Mouse (Mus musculus) kidney, embryonic 15.5 days (tissue): ENCODE results near the gene Cbx1. TPM values are rescaled to one million over a fixed set of nuclear protein-coding genes. Genes with fewer than 3 reads are reported as not detected.
"Not testable (repeated sequence)": the region's sequence is repeated elsewhere in the genome, so short reads cannot be mapped to it uniquely, and the experiment has no call there.

Experiments used
- ATAC-seq: fragments of 200-750 bp; cut with Nextera tagmentation; replicated peaks from 2 replicates; pipeline ENCODE4 v1.8.0; 2017; ENCODE audit warnings: moderate TSS enrichment; ENCODE audit not compliant: low FRiP score
- H3K27ac ChIP-seq: fragments of 300-500 bp; sonication (generic); 2 replicates; pipeline ENCODE4 v1.5.1; 2015; ENCODE audit warnings: mild to moderate bottlenecking, inconsistent platforms
- H3K27me3 ChIP-seq: fragments of 300-500 bp; sonication (generic); 2 replicates; pipeline ENCODE4 v1.6.1; 2015; ENCODE audit warnings: inconsistent platforms
- H3K36me3 ChIP-seq: fragments of 300-500 bp; sonication (generic); 2 replicates; pipeline ENCODE4 v1.6.1; 2015; ENCODE audit warnings: inconsistent platforms
- H3K4me1 ChIP-seq: fragments of 300-500 bp; sonication (generic); 2 replicates; pipeline ENCODE4 v1.6.1; 2015; ENCODE audit warnings: inconsistent platforms
- H3K4me2 ChIP-seq: fragments of 300-500 bp; sonication (generic); 2 replicates; pipeline ENCODE4 v1.6.1; 2015; ENCODE audit warnings: moderate library complexity, mild to moderate bottlenecking, inconsistent platforms
- H3K4me3 ChIP-seq: fragments of 300-500 bp; sonication (generic); replicated peaks from 2 replicates; pipeline ENCODE4 v1.5.1; 2015; ENCODE audit warnings: mild to moderate bottlenecking, inconsistent platforms
- H3K9ac ChIP-seq: fragments of 300-500 bp; sonication (generic); 2 replicates; pipeline ENCODE4 v1.6.1; 2015; ENCODE audit warnings: mild to moderate bottlenecking, inconsistent platforms
- H3K9me3 ChIP-seq: fragments of 300-500 bp; sonication (generic); replicated peaks from 2 replicates; pipeline ENCODE4 v1.6.1; 2016; ENCODE audit warnings: inconsistent platforms
- WGBS: fragments of 180-500 bp; shearing (Covaris S2); methylation state at CpG from one replicate; pipeline ENCODE4 v1.1.7; 2015; ENCODE audit warnings: mixed read lengths; 5-methylcytosine and 5-hydroxymethylcytosine counted together
- microRNA counts: library from miRNA; unstranded; fragments of <30 nt; microRNA quantifications from one replicate; lab custom pipeline; 2016
- microRNA-seq: library from miRNA; unstranded; fragments of <30 nt; microRNA quantifications from one replicate; pipeline ENCODE4, GENCODE M21; 2016
- polyA plus RNA-seq: library from polyadenylated mRNA; unstranded; fragments of >200 nt; fragmentation: Nextera tagmentation; extraction: Ambion mirVana; gene quantifications from 2 replicates; pipeline ENCODE4 v1.2.1, GENCODE M21; 2015

The Cbx1 gene
- polyA plus RNA-seq, 1 experiment from 2014 or later: 136 TPM

DNA sequence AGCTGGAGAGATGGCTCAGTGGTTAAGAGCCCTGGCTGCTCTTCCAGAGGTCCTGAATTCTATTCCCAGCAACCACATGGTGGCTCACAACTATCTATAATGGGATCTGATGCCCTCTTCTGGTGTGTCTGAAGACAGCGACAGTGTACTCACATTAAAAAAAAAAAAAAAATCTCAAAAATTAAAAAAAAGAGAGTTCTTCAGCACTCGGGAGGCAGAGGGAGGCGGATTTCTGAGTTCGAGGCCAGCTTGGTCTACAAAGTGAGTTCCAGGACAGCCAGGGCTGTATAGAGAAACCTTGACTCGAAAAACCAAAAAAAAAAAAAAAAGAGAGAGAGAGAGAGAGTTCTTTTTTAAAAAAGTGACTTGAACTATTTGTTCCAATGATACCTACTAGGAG, 60.2 kb downstream of the Cbx1 start:
- H3K36me3 ChIP-seq, H3K9me3 ChIP-seq, H3K27me3 ChIP-seq, ATAC-seq, H3K9ac ChIP-seq: not testable (repeated sequence)
- WGBS: 73% methylated on average over 5 of the region's 5 CpGs
- Histone ChIP-seq H3K4me2 (peak overlapping the region; percentile 88), H3K4me1 (peaks cover 19% of the 10 kb centered on the region), H3K27ac (peak overlapping the region; percentile 45; the same call in 1 of the 2 replicates), H3K4me3 (peak overlapping the region; percentile 59)

DNA sequence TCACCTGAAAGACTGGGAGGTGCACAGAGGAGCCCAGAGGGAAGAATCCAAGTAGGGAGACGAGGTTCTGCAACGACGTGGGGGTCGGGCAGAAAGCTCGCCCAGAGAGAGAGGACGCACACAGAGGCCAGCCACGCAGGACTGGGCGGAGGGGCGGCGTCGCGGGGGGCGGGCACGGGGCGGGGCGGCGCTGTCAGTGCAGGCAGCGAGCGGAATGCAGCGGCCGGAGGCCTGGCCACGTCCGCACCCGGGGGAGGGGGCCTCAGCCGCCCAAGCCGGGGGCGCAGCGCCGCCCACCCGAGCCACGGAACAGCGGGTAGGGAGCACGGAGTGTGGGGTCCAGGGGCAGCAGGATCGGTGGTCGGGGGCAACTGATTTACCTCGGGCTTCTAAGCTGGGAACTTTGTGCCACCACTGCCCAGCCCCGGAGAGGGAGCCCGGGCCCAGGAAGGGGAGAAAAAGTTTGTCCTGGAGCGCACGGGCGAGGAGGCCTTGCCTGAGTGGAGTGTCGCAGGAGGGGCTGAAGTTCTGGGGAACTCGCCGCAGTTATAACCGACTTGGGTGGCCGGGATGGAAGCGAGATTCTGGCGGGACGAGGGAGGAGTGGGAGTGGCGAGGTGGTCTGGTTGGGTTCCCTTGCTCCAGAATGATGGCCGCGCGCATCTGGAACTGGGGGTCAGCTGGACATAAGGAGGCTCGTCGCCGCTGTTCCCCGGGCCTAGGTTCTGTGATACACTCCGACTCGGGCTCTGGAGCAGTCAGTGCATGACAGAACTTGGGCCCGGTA, 60.9 kb downstream of the Cbx1 start, which contains the start of gene Copz2:
Gene Copz2 (plus strand): TSS at position 190 of the 787 bp plus-strand sequence.
- Histone ChIP-seq H3K27me3 (no peaks in the 10 kb centered on the region), H3K4me1 (peaks cover 19% of the 10 kb centered on the region), H3K27ac (peak within 1 kb of the TSS; percentile 74), H3K36me3 (peaks cover 13% of the 10 kb centered on the region), H3K4me3 (peak within 1 kb of the TSS; percentile 59), H3K9ac (peak within 1 kb of the TSS; percentile 64), H3K4me2 (peak within 1 kb of the TSS; percentile 88), H3K9me3 (no peaks in the 10 kb centered on the region)
- under 1% methylated on average over 53 of the region's 60 CpGs for WGBS
- ATAC-seq: peak; percentile 85

DNA sequence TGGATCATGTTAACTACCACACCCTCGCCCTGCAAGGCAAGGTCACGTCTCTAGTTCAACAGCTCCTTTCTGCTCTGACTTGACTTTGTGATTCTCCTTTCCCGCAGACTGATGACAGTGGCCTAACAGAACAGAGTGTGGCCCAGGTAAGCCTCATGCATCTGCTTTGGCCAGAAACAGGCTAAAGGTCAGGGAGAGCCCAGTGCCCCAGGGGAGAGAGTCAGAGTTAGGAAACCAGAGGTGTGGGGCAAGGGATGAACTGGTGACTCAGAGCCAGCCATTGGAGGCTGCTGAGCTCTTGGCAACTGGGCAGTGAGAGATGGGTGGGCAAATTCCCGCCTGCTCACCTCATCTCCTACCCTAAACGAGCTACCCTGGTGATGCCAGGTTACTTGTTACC, 68.5 kb downstream of the Cbx1 start:
- Histone ChIP-seq H3K27me3 (no peaks in the 10 kb centered on the region), H3K4me3 (no peak overlapping the region), H3K36me3 (peaks cover 22% of the 10 kb centered on the region), H3K4me1 (peaks cover 16% of the 10 kb centered on the region), H3K9ac (no peak overlapping the region), H3K27ac (no peak overlapping the region), H3K4me2 (no peak overlapping the region), H3K9me3 (no peaks in the 10 kb centered on the region)
- no peak for ATAC-seq
- 63% methylated on average over 5 of the region's 5 CpGs for WGBS

MicroRNAs within 50 kb of the gene (microRNA counts, 519-probe panel; counts per million panel counts)
- microRNA mmu-miR-152 (lab: Ali Mortazavi, UCI): 3,457 counts per million, percentile 89 among the panel's probes with 10 or more counts

Small RNA genes within 50 kb of the gene (microRNA-seq; reads per million reads assigned to microRNA genes)
- gene Mir152: 122 reads per million, percentile 59 among the genes with 10 or more reads in this experiment

Other genes with a start within 250 kb of the Cbx1 start
- gene Snx11, start 11.6 kb upstream of the Cbx1 start, polyA plus RNA-seq: 19.2 and 20.4 TPM in 2 replicates
- 78.5 and 82.1 TPM in 2 replicates for gene Nfe2l1, start 40.8 kb downstream of the Cbx1 start, polyA plus RNA-seq
- gene Copz2, start 60.7 kb downstream of the Cbx1 start, polyA plus RNA-seq: 117 and 121 TPM in 2 replicates
- 78.9 and 79.5 TPM in 2 replicates for gene Cdk5rap3, start 127.4 kb downstream of the Cbx1 start, polyA plus RNA-seq
- 37.6 and 38.7 TPM in 2 replicates for gene Prr15l, start 139.0 kb downstream of the Cbx1 start, polyA plus RNA-seq
- 34.3 and 42.6 TPM in 2 replicates for gene Pnpo, start 154.9 kb downstream of the Cbx1 start, polyA plus RNA-seq
- 19.9 and 22.7 TPM in 2 replicates for gene Sp2, start 193.8 kb downstream of the Cbx1 start, polyA plus RNA-seq
- gene Sp6, start 224.3 kb downstream of the Cbx1 start, polyA plus RNA-seq: 1.4 and 1.5 TPM in 2 replicates
- gene Scrn2, start 240.8 kb downstream of the Cbx1 start, polyA plus RNA-seq: 38.2 and 38.8 TPM in 2 replicates